Mouse (Mus musculus): ENCODE data around the gene Ptrh2.

The Ptrh2 gene

GRCm38 (mm10) chr11:86671041-86671675 lies 12.6 kb upstream of the Ptrh2 start:
- no peak for DNase-seq

DNA sequence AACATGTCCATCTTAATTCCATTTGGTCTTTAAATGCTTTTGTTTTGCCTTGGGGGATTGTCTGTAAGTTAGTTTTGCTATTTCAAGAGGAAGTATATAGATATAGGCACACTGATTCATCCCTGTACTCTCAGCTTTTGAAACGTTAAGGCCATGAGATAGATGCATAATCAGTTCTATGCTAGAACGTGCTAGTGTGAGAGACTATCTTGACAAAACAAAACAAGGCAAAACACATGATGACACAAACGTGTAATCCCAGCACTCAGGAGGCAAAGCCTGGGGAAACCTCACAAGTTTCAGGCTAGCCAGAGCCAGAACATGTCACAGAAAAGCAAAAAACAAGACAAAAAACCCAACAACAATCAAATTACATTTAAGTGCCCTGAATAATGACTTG lies 11.0 kb upstream of the Ptrh2 start:
- DNase-seq = no peak

- no peak for DNase-seq
Measured at GRCm38 (mm10) chr11:86675520-86675919, 8.3 kb upstream of the Ptrh2 start.

- no peak for DNase-seq
Measured at GRCm38 (mm10) chr11:86678957-86679356, 4.8 kb upstream of the Ptrh2 start.

DNA sequence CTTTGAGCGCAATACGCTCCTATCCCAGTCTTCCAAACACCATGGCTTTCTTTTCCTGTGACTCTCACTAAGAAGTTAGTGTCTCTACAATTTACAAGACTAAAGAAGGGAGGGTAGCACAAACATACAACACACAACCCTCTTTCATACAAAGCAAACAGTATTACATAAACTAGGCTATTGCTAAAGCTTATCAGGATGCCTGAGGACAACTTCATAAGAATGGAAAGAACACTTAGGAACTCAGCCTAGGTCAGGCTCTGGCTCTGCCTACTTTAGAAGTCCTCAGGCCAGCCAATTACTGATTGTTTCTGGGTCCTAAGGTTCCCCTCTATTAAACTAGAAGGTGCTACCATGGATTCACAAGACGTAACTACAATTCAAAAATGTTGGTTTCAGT lies 3.1 kb upstream of the Ptrh2 start:
- no peak for DNase-seq

DNA sequence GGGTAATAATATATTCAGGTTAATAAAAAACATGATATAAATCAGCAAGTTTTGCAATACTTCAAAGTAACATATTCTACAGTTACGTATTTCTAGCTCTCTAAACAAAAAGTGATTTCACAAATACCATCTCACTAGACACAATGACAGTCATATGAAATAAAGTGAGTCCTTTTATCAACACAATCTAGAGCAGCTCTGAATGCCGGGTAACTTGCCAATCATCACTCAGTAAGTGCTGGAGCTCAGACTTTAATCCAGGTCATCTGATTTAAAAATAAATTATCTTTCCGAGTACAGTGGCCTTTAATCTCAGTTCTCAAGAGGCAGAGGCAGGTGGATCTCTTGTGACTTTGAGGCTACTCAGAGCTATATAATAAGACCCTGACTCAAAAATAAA lies 2.4 kb upstream of the Ptrh2 start:
- DNase-seq = no peak

GRCm38 (mm10) chr11:86682861-86683260 lies 924 bp upstream of the Ptrh2 start:
- DNase-seq = no peak

- no peak for DNase-seq
Measured at GRCm38 (mm10) chr11:86684126-86685012, 584 bp downstream of the Ptrh2 start.

- DNase-seq = no peak
Measured at GRCm38 (mm10) chr11:86685366-86685765, 1.6 kb downstream of the Ptrh2 start.

DNA sequence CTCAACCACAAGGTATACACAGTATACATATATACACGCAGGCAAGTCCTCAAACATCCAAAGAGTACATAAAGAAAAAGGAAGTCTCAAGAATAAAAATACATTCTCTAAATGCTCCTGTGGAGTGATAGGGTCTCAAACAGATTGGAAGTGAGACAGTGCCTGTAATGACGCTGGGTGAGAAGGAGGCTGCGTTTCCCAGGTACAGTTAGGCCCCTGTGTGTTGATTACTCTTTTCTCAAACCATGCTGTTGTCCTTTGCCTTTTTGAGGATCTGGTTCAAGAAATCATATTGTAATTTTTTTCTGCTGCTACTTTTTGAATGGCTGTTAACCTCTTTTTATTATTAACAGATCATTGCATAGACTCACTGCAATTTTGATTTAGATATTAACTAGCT lies 6.6 kb downstream of the Ptrh2 start:
- no peak for DNase-seq

DNA sequence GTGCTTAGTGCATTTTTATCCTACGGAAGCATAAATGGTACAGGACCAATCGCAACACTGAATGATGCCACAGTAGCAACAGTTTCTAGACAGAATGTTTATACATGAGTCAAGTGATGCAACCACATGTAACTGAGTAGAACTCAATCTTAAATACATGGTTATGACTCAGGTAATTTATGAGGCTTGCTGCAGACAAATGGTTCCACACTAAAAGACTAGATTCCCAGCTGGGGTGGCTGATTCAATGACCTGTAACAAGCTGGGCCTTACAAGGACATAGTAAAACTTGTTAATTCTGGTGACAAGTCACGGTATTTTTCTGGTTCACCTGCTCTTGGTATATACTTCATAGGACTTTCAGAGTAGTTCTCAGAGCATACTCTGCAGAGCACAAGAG lies 7.7 kb downstream of the Ptrh2 start:
- DNase-seq = no peak

DNA sequence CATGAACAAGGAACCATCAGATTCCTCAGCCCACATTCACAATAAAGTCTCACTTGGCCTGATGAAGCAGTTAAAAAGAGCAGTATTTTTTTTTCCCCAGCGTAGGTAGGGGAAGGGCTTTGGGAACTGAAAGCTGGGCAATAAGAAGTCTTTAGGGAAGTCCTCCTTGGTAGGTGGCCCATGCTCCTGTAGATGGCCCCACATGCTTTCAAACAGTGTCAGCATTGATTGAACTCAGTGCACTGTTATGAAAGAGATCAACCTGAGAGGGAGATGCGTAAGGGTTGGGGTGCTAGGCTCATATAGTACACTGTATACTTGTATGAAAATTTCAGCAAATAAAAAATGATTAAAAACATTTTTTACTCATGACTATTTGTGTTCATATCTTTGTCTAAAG lies 8.2 kb downstream of the Ptrh2 start:
- DNase-seq = no peak

DNA sequence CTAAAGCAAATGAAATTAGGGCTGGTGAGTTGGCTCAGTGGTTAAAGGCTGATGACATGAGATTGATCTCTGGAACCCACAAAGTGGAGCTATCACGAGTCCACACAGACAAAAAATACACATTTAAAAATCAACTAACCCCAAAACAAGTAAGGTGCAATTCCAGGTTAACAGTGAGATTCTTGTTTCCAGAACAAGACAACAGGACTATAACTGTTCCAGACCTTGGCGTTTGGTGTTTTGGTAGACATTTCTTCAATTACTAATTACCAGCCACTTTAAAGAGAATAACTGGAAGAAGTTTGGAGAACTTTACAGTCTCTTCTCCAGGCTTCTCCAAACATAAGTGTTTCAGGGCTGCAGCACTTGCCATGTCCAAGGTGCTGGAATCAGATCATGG lies 8.8 kb downstream of the Ptrh2 start:
- no peak for DNase-seq

DNA sequence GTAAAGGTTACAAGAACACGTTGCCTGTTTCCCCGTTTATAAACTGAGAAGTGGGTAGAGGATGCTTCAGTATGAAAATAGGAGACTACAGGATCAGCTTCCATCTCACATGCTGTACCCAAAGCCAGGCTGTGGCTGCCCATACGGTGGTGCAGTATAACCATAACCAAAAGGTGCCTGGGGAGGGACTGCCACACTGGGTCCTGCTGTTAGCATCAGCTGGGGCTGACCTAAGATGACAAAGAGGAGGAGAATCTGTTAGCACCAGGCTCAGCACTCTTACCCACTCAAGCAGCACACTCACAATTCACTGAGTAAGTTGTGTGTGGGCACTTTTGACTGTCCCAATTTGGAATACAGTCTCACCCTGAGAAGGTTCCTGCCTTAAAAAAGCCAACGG lies 11.7 kb downstream of the Ptrh2 start:
- no peak for DNase-seq

DNA sequence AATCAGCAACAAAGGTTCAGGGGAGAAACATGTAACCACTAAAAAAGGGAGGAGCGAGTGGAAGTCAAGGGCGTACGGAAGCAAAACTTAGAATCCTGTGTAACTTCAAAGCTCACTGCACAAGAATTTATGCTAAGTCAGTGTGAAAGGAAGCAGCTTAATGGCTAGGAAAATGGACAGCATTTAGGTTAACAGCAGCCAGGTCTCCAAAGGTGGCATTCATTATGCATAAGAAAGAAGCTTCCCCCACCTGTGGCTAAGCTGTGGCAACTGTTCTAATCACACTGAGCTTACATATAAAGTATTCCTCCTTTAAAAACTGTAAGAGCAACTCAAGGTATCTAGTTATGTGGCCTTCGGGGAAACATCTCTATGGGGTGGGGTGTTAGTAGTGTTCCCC lies 17.4 kb downstream of the Ptrh2 start:
- no peak for DNase-seq

- no peak for DNase-seq
Measured at GRCm38 (mm10) chr11:86714606-86715005, 30.8 kb downstream of the Ptrh2 start.

GRCm38 (mm10) chr11:86717306-86718065 lies 33.7 kb downstream of the Ptrh2 start:
- DNase-seq = no peak

- DNase-seq = no peak
Measured at GRCm38 (mm10) chr11:86718369-86718768, 34.6 kb downstream of the Ptrh2 start.

DNA sequence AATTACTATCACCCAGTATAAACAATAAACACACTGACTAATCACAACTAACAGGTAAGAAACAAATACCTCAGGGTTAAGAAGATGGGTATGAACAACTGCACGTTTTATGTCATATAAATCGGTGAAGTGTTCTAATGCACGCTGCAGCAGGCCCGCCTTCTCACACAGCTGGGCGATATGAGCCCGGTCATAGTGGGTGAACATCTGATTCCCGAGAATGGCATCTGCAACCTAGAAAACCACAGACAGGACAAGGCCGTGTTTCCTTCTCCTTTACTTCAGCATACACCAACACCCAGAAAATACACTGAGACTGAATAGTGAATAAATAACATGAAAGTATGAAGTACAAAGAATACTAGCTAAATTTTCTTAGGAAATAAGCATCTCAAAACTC lies 35.6 kb downstream of the Ptrh2 start:
- DNase-seq = no peak

DNA sequence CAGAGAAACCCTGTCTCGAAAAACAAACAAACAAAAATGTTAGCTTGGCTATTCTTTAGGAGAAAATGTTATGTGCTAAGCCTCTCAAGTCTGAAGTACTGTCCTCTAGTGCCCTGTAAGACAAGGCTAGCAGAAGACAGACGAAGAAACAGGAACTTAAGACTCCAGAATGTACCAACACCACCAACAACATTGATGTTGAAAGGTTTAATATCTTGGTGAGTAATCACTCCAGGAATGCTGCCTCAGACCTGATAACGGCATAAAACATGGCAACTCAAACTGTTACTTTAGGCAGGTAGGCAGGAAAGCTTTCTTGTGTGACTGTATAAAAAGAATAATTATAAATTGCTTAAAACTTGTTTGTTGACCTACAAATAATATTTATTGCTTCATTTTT lies 40.2 kb downstream of the Ptrh2 start:
- DNase-seq = no peak

DNA sequence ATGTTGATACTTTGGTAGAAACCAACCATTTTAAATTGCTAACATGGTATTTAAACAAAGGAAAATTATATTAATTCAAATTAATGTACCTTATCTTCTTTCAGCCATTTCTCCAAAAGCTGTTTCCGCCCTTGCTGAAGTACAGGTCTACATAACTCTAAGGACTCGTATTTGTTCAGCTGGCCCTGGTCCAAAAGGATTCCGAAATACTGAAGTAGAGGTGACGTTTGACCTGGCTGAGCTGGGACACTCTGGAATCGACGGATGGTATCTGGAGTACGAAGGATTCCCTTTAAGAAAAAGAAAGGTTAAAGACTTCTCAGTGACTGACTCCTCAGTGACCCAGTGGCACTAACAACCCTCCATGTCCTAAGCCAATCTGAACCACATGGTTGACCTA lies 41.2 kb downstream of the Ptrh2 start:
- DNase-seq = no peak

GRCm38 (mm10) chr11:86725607-86726006 lies 41.8 kb downstream of the Ptrh2 start:
- DNase-seq = no peak

DNA sequence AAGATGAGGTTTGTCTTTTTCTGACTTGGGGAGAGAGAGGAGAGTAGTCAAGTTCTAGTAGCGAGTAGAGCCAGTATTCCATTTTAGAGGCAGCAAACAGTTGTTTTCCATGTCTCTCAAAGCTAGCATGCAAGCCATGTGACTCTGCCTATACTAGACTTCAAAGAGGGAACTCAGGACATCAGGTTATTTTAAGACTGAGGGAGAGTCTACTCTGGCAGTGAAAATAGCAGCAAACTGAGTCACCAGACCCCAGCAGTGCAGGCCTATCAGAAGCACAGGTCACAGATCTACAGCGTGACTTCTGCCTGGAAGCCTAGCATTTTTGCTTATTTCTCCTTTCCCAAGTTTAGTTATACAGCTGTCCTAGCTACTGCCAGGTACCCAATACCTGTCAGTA lies 47.7 kb downstream of the Ptrh2 start:
- no peak for DNase-seq
